Mouse (Mus musculus): ENCODE measurements around the gene Krt36.

Krt36 gene

GRCm38 (mm10) chr11:100105576-100106122, at the start of gene Krt36:
Krt36 (minus strand) TSS chr11:100105626.
- no peak for DNase-seq

GRCm38 (mm10) chr11:100148615-100149330, 43.3 kb upstream of the Krt36 start, which contains the start of gene Krt19:
Krt19 (minus strand) TSS chr11:100148665.
- no peak for DNase-seq

GRCm38 (mm10) chr11:100147566-100148353, 42.3 kb upstream of the Krt36 start:
- no peak for DNase-seq

GRCm38 (mm10) chr11:100145858-100146560, 40.6 kb upstream of the Krt36 start:
- DNase-seq: no peak

- no peak for DNase-seq
These were observed 39.7 kb upstream of the Krt36 start for GRCm38 (mm10) chr11:100145104-100145503.

GRCm38 (mm10) chr11:100140966-100141365, 35.5 kb upstream of the Krt36 start:
- no peak for DNase-seq

GRCm38 (mm10) chr11:100139391-100139790, 34.0 kb upstream of the Krt36 start:
- no peak for DNase-seq

- no peak for DNase-seq
These were observed 33.4 kb upstream of the Krt36 start for GRCm38 (mm10) chr11:100138809-100139208.

GRCm38 (mm10) chr11:100137693-100138092, 32.3 kb upstream of the Krt36 start:
- DNase-seq: no peak

GRCm38 (mm10) chr11:100136559-100136958, 31.1 kb upstream of the Krt36 start:
- no peak for DNase-seq

GRCm38 (mm10) chr11:100135731-100136130, 30.3 kb upstream of the Krt36 start, which contains the start of gene Krt15:
Krt15 (minus strand) TSS chr11:100135928.
- no peak for DNase-seq

- no peak for DNase-seq
These were observed 19.5 kb upstream of the Krt36 start for GRCm38 (mm10) chr11:100124901-100125300.

GRCm38 (mm10) chr11:100121466-100121865, 16.0 kb upstream of the Krt36 start, which contains the start of gene Krt13:
Krt13 (minus strand) TSS chr11:100121566.
- DNase-seq: no peak

- DNase-seq: no peak
These were observed 14.9 kb upstream of the Krt36 start for GRCm38 (mm10) chr11:100120331-100120730.

- no peak for DNase-seq
These were observed 8.3 kb upstream of the Krt36 start for GRCm38 (mm10) chr11:100113742-100114029.

- no peak for DNase-seq
These were observed 7.7 kb upstream of the Krt36 start for GRCm38 (mm10) chr11:100112935-100113741.

GRCm38 (mm10) chr11:100102693-100103429, 2.6 kb downstream of the Krt36 start:
- DNase-seq: no peak

GRCm38 (mm10) chr11:100100391-100100790, 5.0 kb downstream of the Krt36 start:
- no peak for DNase-seq

- DNase-seq: no peak
These were observed 7.6 kb downstream of the Krt36 start for GRCm38 (mm10) chr11:100097819-100098218.

- DNase-seq: no peak
These were observed 9.3 kb downstream of the Krt36 start, which contains the start of gene Krt35 for GRCm38 (mm10) chr11:100096141-100096540. Krt35 (minus strand) TSS chr11:100096241.

- DNase-seq: no peak
These were observed 16.9 kb downstream of the Krt36 start for GRCm38 (mm10) chr11:100088378-100089025.
